Mouse (Mus musculus) liver, embryonic 16.5 days (tissue): ENCODE results near the gene Gnao1. TPM values are rescaled to one million over a fixed set of nuclear protein-coding genes. Genes with fewer than 3 reads are reported as not detected.

ENCODE experiments used
- ATAC-seq: fragments of 200-750 bp; cut with Nextera tagmentation; 2 replicates; pipeline ENCODE4 v1.8.0; 2017; ENCODE audit warnings: low read depth, mild to moderate bottlenecking, moderate number of reproducible peaks, moderate library complexity
- H3K27ac ChIP-seq: fragments of 300-500 bp; sonication (generic); 2 replicates; pipeline ENCODE4 v1.5.1; 2014; ENCODE audit warnings: mild to moderate bottlenecking, low read length
- H3K27me3 ChIP-seq: fragments of 300-500 bp; sonication (generic); 2 replicates; pipeline ENCODE4 v1.6.1; 2014; ENCODE audit warnings: low read depth, low read length, mixed read lengths; ENCODE audit not compliant: control insufficient read depth, insufficient read depth
- H3K36me3 ChIP-seq: fragments of 300-500 bp; sonication (generic); 2 replicates; pipeline ENCODE4 v1.6.1; 2014; ENCODE audit warnings: mild to moderate bottlenecking; ENCODE audit not compliant: control insufficient read depth, insufficient read depth
- H3K4me1 ChIP-seq: fragments of 300-500 bp; sonication (generic); 2 replicates; pipeline ENCODE4 v1.6.1; 2014; ENCODE audit warnings: low read depth, low read length, mixed read lengths; ENCODE audit not compliant: control insufficient read depth
- H3K4me2 ChIP-seq: fragments of 300-500 bp; sonication (generic); 2 replicates; pipeline ENCODE4 v1.6.1; 2014; ENCODE audit warnings: low read depth, low read length, mixed read lengths
- H3K4me3 ChIP-seq: fragments of 300-500 bp; sonication (generic); 2 replicates; pipeline ENCODE4 v1.5.1; 2014; ENCODE audit warnings: low read depth, mild to moderate bottlenecking, low read length
- H3K9ac ChIP-seq: fragments of 300-500 bp; sonication (generic); 2 replicates; pipeline ENCODE4 v1.6.1; 2014; ENCODE audit warnings: low read depth, low read length
- H3K9me3 ChIP-seq: fragments of 300-500 bp; sonication (generic); replicated peaks from 2 replicates; pipeline ENCODE4 v1.6.1; 2016; ENCODE audit warnings: low read length; ENCODE audit not compliant: control insufficient read depth
- WGBS: fragments of 180-500 bp; shearing (Covaris S2); extraction: QIAGEN DNeasy Blood & Tissue Kit; methylation state at CpG from one replicate; pipeline ENCODE4 v1.1.7; 2014; ENCODE audit not compliant: insufficient replicate concordance; 5-methylcytosine and 5-hydroxymethylcytosine counted together
- polyA plus RNA-seq: library from polyadenylated mRNA; unstranded; fragments of >200 nt; fragmentation: Nextera tagmentation; extraction: Ambion mirVana; gene quantifications from 2 replicates; pipeline ENCODE4 v1.2.1, GENCODE M21; 2015

The Gnao1 gene
- polyA plus RNA-seq, 1 experiment from 2014 or later = 0.33 TPM

- Histone ChIP-seq H3K4me3 (no peak overlapping the region), H3K4me2 (no peak overlapping the region), H3K27ac (no peak overlapping the region), H3K36me3 (no peaks in the 10 kb centered on the region), H3K9ac (no peak overlapping the region), H3K9me3 (no peaks in the 10 kb centered on the region), H3K4me1 (peaks cover 7% of the 10 kb centered on the region; the same call in 1 of the 2 replicates), H3K27me3 (no peaks in the 10 kb centered on the region)
- 43% methylated on average over 4 of the region's 4 CpGs for WGBS
- ATAC-seq = no peak
Observed at GRCm38 (mm10) chr8:93898570-93898969, 88.8 kb downstream of the Gnao1 start.

GRCm38 (mm10) chr8:93902040-93902439 is 92.3 kb downstream of the Gnao1 start:
- 32% methylated on average over 3 of the region's 3 CpGs for WGBS
- H3K9me3 ChIP-seq = no peaks in the 10 kb centered on the region
- H3K27ac ChIP-seq = no peak overlapping the region
- peaks cover 7% of the 10 kb centered on the region; the same call in 1 of the 2 replicates for H3K4me1 ChIP-seq
- H3K4me2 ChIP-seq = no peak overlapping the region
- no peaks in the 10 kb centered on the region for H3K36me3 ChIP-seq
- ATAC-seq = peak; percentile 88
- no peak overlapping the region for H3K4me3 ChIP-seq
- H3K9ac ChIP-seq = no peak overlapping the region
- no peaks in the 10 kb centered on the region for H3K27me3 ChIP-seq

GRCm38 (mm10) chr8:93906961-93907360 is 97.2 kb downstream of the Gnao1 start:
- no peaks in the 10 kb centered on the region for H3K36me3 ChIP-seq
- WGBS = 77% methylated on average over 6 of the region's 6 CpGs
- H3K9me3 ChIP-seq = no peaks in the 10 kb centered on the region

GRCm38 (mm10) chr8:93907987-93908441 is 98.2 kb downstream of the Gnao1 start:
- no peaks in the 10 kb centered on the region for H3K36me3 ChIP-seq
- H3K9me3 ChIP-seq = no peaks in the 10 kb centered on the region
- 35% methylated on average over 5 of the region's 5 CpGs for WGBS
- no peaks in the 10 kb centered on the region for H3K27me3 ChIP-seq
- ATAC-seq = no peak
- no peak overlapping the region for H3K9ac ChIP-seq
- no peak overlapping the region for H3K4me3 ChIP-seq
- H3K4me1 ChIP-seq = peaks cover 14% of the 10 kb centered on the region
- H3K27ac ChIP-seq = no peak overlapping the region
- no peak overlapping the region for H3K4me2 ChIP-seq

More at GRCm38 (mm10) chr8:93906961-93907360, 97.2 kb downstream of the Gnao1 start:
- no peaks in the 10 kb centered on the region for H3K27me3 ChIP-seq
- H3K9ac ChIP-seq = no peak overlapping the region
- H3K4me1 ChIP-seq = peaks cover 13% of the 10 kb centered on the region
- no peak overlapping the region for H3K4me2 ChIP-seq
- no peak overlapping the region for H3K4me3 ChIP-seq
- ATAC-seq = no peak
- no peak overlapping the region for H3K27ac ChIP-seq

GRCm38 (mm10) chr8:93908546-93908945 is 98.8 kb downstream of the Gnao1 start:
- no peaks in the 10 kb centered on the region for H3K9me3 ChIP-seq
- no peak overlapping the region for H3K9ac ChIP-seq
- WGBS = 30% methylated on average over 1 of the region's 1 CpGs
- H3K4me2 ChIP-seq = no peak overlapping the region
- no peak overlapping the region for H3K4me3 ChIP-seq
- H3K27me3 ChIP-seq = no peaks in the 10 kb centered on the region
- H3K36me3 ChIP-seq = no peaks in the 10 kb centered on the region
- peak; percentile 35; the same call in 1 of the 2 replicates for ATAC-seq
- H3K27ac ChIP-seq = no peak overlapping the region
- H3K4me1 ChIP-seq = peaks cover 14% of the 10 kb centered on the region

- H3K4me2 ChIP-seq = no peak overlapping the region
- 48% methylated on average over 7 of the region's 7 CpGs for WGBS
- peaks cover 14% of the 10 kb centered on the region for H3K4me1 ChIP-seq
- peak overlapping the region; percentile 65 for H3K27ac ChIP-seq
- no peak overlapping the region for H3K4me3 ChIP-seq
- ATAC-seq = peak; percentile 74
- no peaks in the 10 kb centered on the region for H3K9me3 ChIP-seq
- H3K9ac ChIP-seq = no peak overlapping the region
- no peaks in the 10 kb centered on the region for H3K36me3 ChIP-seq
- H3K27me3 ChIP-seq = no peaks in the 10 kb centered on the region
Observed at GRCm38 (mm10) chr8:93911715-93912555, 102.2 kb downstream of the Gnao1 start.

GRCm38 (mm10) chr8:93917859-93918421 is 108.2 kb downstream of the Gnao1 start:
- ATAC-seq = no peak
- H3K27me3 ChIP-seq = no peaks in the 10 kb centered on the region
- no peaks in the 10 kb centered on the region for H3K4me1 ChIP-seq
- no peak overlapping the region for H3K4me2 ChIP-seq
- no peak overlapping the region for H3K27ac ChIP-seq
- H3K9ac ChIP-seq = no peak overlapping the region
- 54% methylated on average over 13 of the region's 13 CpGs for WGBS
- H3K4me3 ChIP-seq = no peak overlapping the region
- no peaks in the 10 kb centered on the region for H3K36me3 ChIP-seq
- no peaks in the 10 kb centered on the region for H3K9me3 ChIP-seq

- H3K36me3 ChIP-seq = no peaks in the 10 kb centered on the region
- 47% methylated on average over 2 of the region's 2 CpGs for WGBS
Observed at GRCm38 (mm10) chr8:93918580-93918979, 108.8 kb downstream of the Gnao1 start.

GRCm38 (mm10) chr8:93919422-93919821 is 109.7 kb downstream of the Gnao1 start:
- H3K4me1 ChIP-seq = no peaks in the 10 kb centered on the region
- H3K27ac ChIP-seq = no peak overlapping the region
- H3K9me3 ChIP-seq = no peaks in the 10 kb centered on the region
- no peaks in the 10 kb centered on the region for H3K27me3 ChIP-seq
- H3K9ac ChIP-seq = no peak overlapping the region
- no peak overlapping the region for H3K4me2 ChIP-seq
- H3K36me3 ChIP-seq = no peaks in the 10 kb centered on the region
- no peak overlapping the region for H3K4me3 ChIP-seq
- no peak for ATAC-seq
- WGBS = 58% methylated on average over 3 of the region's 3 CpGs

More at GRCm38 (mm10) chr8:93918580-93918979, 108.8 kb downstream of the Gnao1 start:
- H3K9ac ChIP-seq = no peak overlapping the region
- no peak overlapping the region for H3K4me2 ChIP-seq
- no peak overlapping the region for H3K27ac ChIP-seq
- H3K4me1 ChIP-seq = no peaks in the 10 kb centered on the region
- ATAC-seq = no peak
- no peak overlapping the region for H3K4me3 ChIP-seq
- H3K9me3 ChIP-seq = no peaks in the 10 kb centered on the region
- no peaks in the 10 kb centered on the region for H3K27me3 ChIP-seq
